Mouse (Mus musculus) intestine, embryonic 14.5 days (tissue): ENCODE results near the gene Glp2r. TPM values are rescaled to one million over a fixed set of nuclear protein-coding genes. Genes with fewer than 3 reads are reported as not detected.

Experiments
- ATAC-seq: fragments of 200-750 bp; cut with Nextera tagmentation; replicated peaks from 2 replicates; pipeline ENCODE4 v1.8.0; 2017; ENCODE audit warnings: low read depth, moderate number of reproducible peaks, moderate TSS enrichment, moderate library complexity; ENCODE audit not compliant: low FRiP score, low TSS enrichment
- DNase-seq: peaks from one replicate; pipeline ENCODE4 v3.0.0-alpha.2; 2018; ENCODE audit warnings: low spot score
- H3K27ac ChIP-seq: fragments of 300-500 bp; sonication (generic); 2 replicates; pipeline ENCODE4 v1.5.1; 2014; ENCODE audit warnings: low read depth, mild to moderate bottlenecking, control low read depth
- H3K27me3 ChIP-seq: fragments of 300-500 bp; sonication (generic); replicated peaks from 2 replicates; pipeline ENCODE4 v1.6.1; 2014; ENCODE audit warnings: low read length, control low read depth; ENCODE audit not compliant: control insufficient read depth, insufficient read depth
- H3K36me3 ChIP-seq: fragments of 300-500 bp; sonication (generic); 2 replicates; pipeline ENCODE4 v1.6.1; 2014; ENCODE audit warnings: low read length, control low read depth; ENCODE audit not compliant: control insufficient read depth, insufficient read depth
- H3K4me1 ChIP-seq: fragments of 300-500 bp; sonication (generic); replicated peaks from 2 replicates; pipeline ENCODE4 v1.6.1; 2014; ENCODE audit warnings: low read length, control low read depth, mixed read lengths; ENCODE audit not compliant: control insufficient read depth, insufficient read depth
- H3K4me2 ChIP-seq: fragments of 300-500 bp; sonication (generic); 2 replicates; pipeline ENCODE4 v1.6.1; 2014; ENCODE audit warnings: low read length
- H3K4me3 ChIP-seq: fragments of 300-500 bp; sonication (generic); 2 replicates; pipeline ENCODE4 v1.5.1; 2014; ENCODE audit warnings: low read depth, low read length, control low read depth, mixed read lengths
- H3K9ac ChIP-seq: fragments of 300-500 bp; sonication (generic); 2 replicates; pipeline ENCODE4 v1.6.1; 2014; ENCODE audit warnings: mild to moderate bottlenecking, low read length
- H3K9me3 ChIP-seq: fragments of 300-500 bp; sonication (generic); 2 replicates; pipeline ENCODE4 v1.6.1; 2016; ENCODE audit warnings: low read length, control low read depth; ENCODE audit not compliant: control insufficient read depth
- WGBS: fragments of 180-500 bp; shearing (Covaris S2); extraction: QIAGEN DNeasy Blood & Tissue Kit; methylation state at CpG from one replicate; pipeline ENCODE4 v1.1.7; 2014; 5-methylcytosine and 5-hydroxymethylcytosine counted together
- polyA plus RNA-seq: library from polyadenylated mRNA; unstranded; fragments of >200 nt; fragmentation: Nextera tagmentation; extraction: Ambion mirVana; gene quantifications from 2 replicates; pipeline ENCODE4 v1.2.1, GENCODE M21; 2014

Gene Glp2r
- polyA plus RNA-seq, 1 experiment from 2014 or later = 3.6 TPM

GRCm38 (mm10) chr11:67657685-67658382 is 113.1 kb downstream of the Glp2r start:
- ATAC-seq = 0 out of 2 replicates have a peak, but pooled peaks have one; percentile 32
- Histone ChIP-seq H3K27ac (no peak overlapping the region), H3K27me3 (no peaks in the 10 kb centered on the region), H3K9me3 (no peaks in the 10 kb centered on the region), H3K4me3 (no peak overlapping the region), H3K36me3 (no peaks in the 10 kb centered on the region), H3K4me2 (no peak overlapping the region), H3K4me1 (no peaks in the 10 kb centered on the region), H3K9ac (no peak overlapping the region)
- DNase-seq = no peak
- 43% methylated on average over 11 of the region's 11 CpGs for WGBS

- no peaks in the 10 kb centered on the region for H3K27me3 ChIP-seq
- H3K4me2 ChIP-seq = no peak overlapping the region
- H3K9me3 ChIP-seq = no peaks in the 10 kb centered on the region
- 91% methylated on average over 9 of the region's 9 CpGs for WGBS
- no peaks in the 10 kb centered on the region for H3K36me3 ChIP-seq
- H3K4me3 ChIP-seq = no peak overlapping the region
- no peak for ATAC-seq
- no peak for DNase-seq
- H3K4me1 ChIP-seq = no peaks in the 10 kb centered on the region
- H3K27ac ChIP-seq = no peak overlapping the region
- H3K9ac ChIP-seq = no peak overlapping the region
Measured at GRCm38 (mm10) chr11:67656811-67657210, 114.1 kb downstream of the Glp2r start.

- H3K4me3 ChIP-seq = no peak overlapping the region
- no peaks in the 10 kb centered on the region for H3K27me3 ChIP-seq
- no peak overlapping the region for H3K27ac ChIP-seq
- ATAC-seq (no peak), DNase-seq (no peak)
- H3K4me1 ChIP-seq = no peaks in the 10 kb centered on the region
- H3K36me3 ChIP-seq = no peaks in the 10 kb centered on the region
- 84% methylated on average over 7 of the region's 7 CpGs for WGBS
- H3K4me2 ChIP-seq = no peak overlapping the region
- no peaks in the 10 kb centered on the region for H3K9me3 ChIP-seq
- H3K9ac ChIP-seq = no peak overlapping the region
Measured at GRCm38 (mm10) chr11:67656366-67656765, 114.6 kb downstream of the Glp2r start.

- H3K9me3 ChIP-seq = no peaks in the 10 kb centered on the region
Measured at GRCm38 (mm10) chr11:67655236-67655959, 115.6 kb downstream of the Glp2r start.

GRCm38 (mm10) chr11:67654514-67654913 is 116.4 kb downstream of the Glp2r start:
- no peaks in the 10 kb centered on the region for H3K9me3 ChIP-seq
- no peaks in the 10 kb centered on the region for H3K27me3 ChIP-seq
- H3K36me3 ChIP-seq = no peaks in the 10 kb centered on the region
- no peak overlapping the region for H3K9ac ChIP-seq
- ATAC-seq = no peak
- no peak overlapping the region for H3K27ac ChIP-seq
- H3K4me1 ChIP-seq = no peaks in the 10 kb centered on the region
- DNase-seq = no peak
- 90% methylated on average over 4 of the region's 4 CpGs for WGBS
- no peak overlapping the region for H3K4me3 ChIP-seq
- H3K4me2 ChIP-seq = no peak overlapping the region

More at GRCm38 (mm10) chr11:67655236-67655959, 115.6 kb downstream of the Glp2r start:
- H3K4me3 ChIP-seq = no peak overlapping the region
- DNase-seq (no peak), ATAC-seq (no peak)
- no peaks in the 10 kb centered on the region for H3K27me3 ChIP-seq
- WGBS = 77% methylated on average over 17 of the region's 17 CpGs
- no peaks in the 10 kb centered on the region for H3K4me1 ChIP-seq
- H3K36me3 ChIP-seq = no peaks in the 10 kb centered on the region
- H3K27ac ChIP-seq = no peak overlapping the region
- no peak overlapping the region for H3K4me2 ChIP-seq
- no peak overlapping the region for H3K9ac ChIP-seq

- Histone ChIP-seq H3K27ac (no peak overlapping the region), H3K4me1 (no peaks in the 10 kb centered on the region), H3K27me3 (no peaks in the 10 kb centered on the region), H3K36me3 (no peaks in the 10 kb centered on the region), H3K4me3 (no peak overlapping the region), H3K9me3 (no peaks in the 10 kb centered on the region), H3K4me2 (no peak overlapping the region), H3K9ac (no peak overlapping the region)
- ATAC-seq = no peak
- no peak for DNase-seq
- 87% methylated on average over 9 of the region's 9 CpGs for WGBS
Measured at GRCm38 (mm10) chr11:67653521-67654090, 117.3 kb downstream of the Glp2r start.

GRCm38 (mm10) chr11:67652893-67653255 is 118.1 kb downstream of the Glp2r start:
- Histone ChIP-seq H3K4me2 (no peak overlapping the region), H3K9ac (no peak overlapping the region), H3K4me1 (no peaks in the 10 kb centered on the region), H3K36me3 (no peaks in the 10 kb centered on the region), H3K27me3 (no peaks in the 10 kb centered on the region), H3K9me3 (no peaks in the 10 kb centered on the region), H3K4me3 (no peak overlapping the region), H3K27ac (no peak overlapping the region)
- WGBS = 40% methylated on average over 6 of the region's 6 CpGs
- no peak for ATAC-seq
- no peak for DNase-seq

- Histone ChIP-seq H3K9ac (no peak overlapping the region), H3K4me1 (no peaks in the 10 kb centered on the region), H3K36me3 (no peaks in the 10 kb centered on the region), H3K9me3 (no peaks in the 10 kb centered on the region), H3K27ac (no peak overlapping the region), H3K27me3 (no peaks in the 10 kb centered on the region), H3K4me3 (no peak overlapping the region), H3K4me2 (no peak overlapping the region)
- WGBS = 14% methylated on average over 14 of the region's 14 CpGs
- DNase-seq (peak; percentile 68), ATAC-seq (no peak)
Measured at GRCm38 (mm10) chr11:67652194-67652892, 118.6 kb downstream of the Glp2r start.
